Mouse (Mus musculus) MEL (cell line): ENCODE measurements at regions not wholly inside any gene's neighbourhood (a gene's known extent, or its start where the extent isn't known, plus 50 kb on each side); places are given as distances from the start of the nearest gene placed in this dataset.

Experiments
- DNase-seq: peaks from one replicate; pipeline ENCODE4 v3.0.0; 2011; ENCODE audit warnings: low read depth, low spot score
- H3K27ac ChIP-seq: 2 replicates; pipeline ENCODE4 v1.5.1; 2012; ENCODE audit warnings: low read depth, mild to moderate bottlenecking, control low read depth, low read length, moderate library complexity; ENCODE audit not compliant: control insufficient read depth
- H3K27me3 ChIP-seq, 2 experiments: fragments of 150-350 bp in 1 of 2; sonication (generic) in 1 of 2; 2 replicates each; pipeline ENCODE4 v1.6.1; 2012; ENCODE audit warnings: low read length in 2 of 2, mild to moderate bottlenecking in 2 of 2, improper control_type of control experiment in 1 of 2, moderate library complexity in 1 of 2; ENCODE audit not compliant: insufficient read depth in 2 of 2, control insufficient read depth in 1 of 2
- H3K36me3 ChIP-seq, 2 experiments: 2 replicates each; pipeline ENCODE4 v1.6.1; 2012 to 2014; ENCODE audit warnings: low read length in 2 of 2, improper control_type of control experiment in 1 of 2, inconsistent platforms in 1 of 2, mild to moderate bottlenecking in 1 of 2; ENCODE audit not compliant: insufficient read depth in 2 of 2, control insufficient read depth in 1 of 2
- H3K4me1 ChIP-seq, 2 experiments: fragments of 150-350 bp in 1 of 2; sonication (generic) in 1 of 2; 2 replicates each; pipeline ENCODE4 v1.6.1; 2012; ENCODE audit warnings: low read length in 2 of 2, improper control_type of control experiment in 1 of 2, mild to moderate bottlenecking in 1 of 2; ENCODE audit not compliant: insufficient read depth in 2 of 2, control insufficient read depth in 1 of 2
- H3K4me3 ChIP-seq, 2 experiments: fragments of 150-350 bp in 1 of 2; sonication (generic) in 1 of 2; 2 replicates each; pipeline ENCODE4 v1.5.1; 2012; ENCODE audit warnings: low read depth in 2 of 2, low read length in 2 of 2, mild to moderate bottlenecking in 2 of 2, moderate library complexity in 2 of 2, control low read depth in 1 of 2, improper control_type of control experiment in 1 of 2; ENCODE audit not compliant: control insufficient read depth in 1 of 2, insufficient read depth in 1 of 2
- H3K79me2 ChIP-seq: 2 replicates; pipeline ENCODE4 v1.6.1; 2012; ENCODE audit warnings: mild to moderate bottlenecking, low read length, moderate library complexity; ENCODE audit not compliant: control insufficient read depth, poor library complexity, insufficient read depth
- H3K9ac ChIP-seq: 2 replicates; pipeline ENCODE4 v1.6.1; 2012; ENCODE audit warnings: low read depth, mild to moderate bottlenecking, control low read depth, low read length, moderate library complexity; ENCODE audit not compliant: control insufficient read depth, poor library complexity, severe bottlenecking
- H3K9me3 ChIP-seq: fragments of 150-350 bp; sonication (generic); replicated peaks from 2 replicates; pipeline ENCODE4 v1.6.1; 2012; ENCODE audit warnings: mild to moderate bottlenecking, low read length, improper control_type of control experiment, moderate library complexity; ENCODE audit not compliant: insufficient read depth
- BHLHE40 ChIP-seq: IDR thresholded peaks from 2 replicates; pipeline ENCODE4 v1.6.1; 2012; ENCODE audit warnings: low read depth, mild to moderate bottlenecking, inconsistent platforms, low read length, improper control_type of control experiment, borderline replicate concordance
- CTCF ChIP-seq, 3 experiments: IDR thresholded peaks in 2 of 3; conservative IDR thresholded peaks in 1 of 3; 2 replicates each; pipeline ENCODE4 v1.5.1; 2011 to 2012; ENCODE audit warnings: low read length in 3 of 3, low read depth in 2 of 3, mild to moderate bottlenecking in 2 of 3, improper control_type of control experiment in 1 of 3, inconsistent platforms in 1 of 3, mixed read lengths in 1 of 3, moderate library complexity in 1 of 3; ENCODE audit not compliant: control insufficient read depth in 1 of 3, insufficient read depth in 1 of 3, poor library complexity in 1 of 3, severe bottlenecking in 1 of 3
- E2F4 ChIP-seq: IDR thresholded peaks from 2 replicates; pipeline ENCODE4 v1.6.1; 2011; ENCODE audit warnings: low read depth, low read length, improper control_type of control experiment, borderline replicate concordance
- EP300 ChIP-seq, 2 experiments: IDR thresholded peaks; 2 replicates each; pipeline ENCODE4 v1.6.1; 2011; ENCODE audit warnings: improper control_type of control experiment in 2 of 2, low read length in 2 of 2, low read depth in 1 of 2, mild to moderate bottlenecking in 1 of 2
- JUND ChIP-seq: IDR thresholded peaks from 2 replicates; pipeline ENCODE4 v1.6.1; 2011; ENCODE audit warnings: low read depth, mild to moderate bottlenecking, improper control_type of control experiment, low read length
- MAX ChIP-seq: IDR thresholded peaks from 2 replicates; pipeline ENCODE4 v1.6.1; 2011; ENCODE audit warnings: low read length, improper control_type of control experiment
- MAZ ChIP-seq: IDR thresholded peaks from 2 replicates; pipeline ENCODE4 v1.6.1; 2012; ENCODE audit warnings: low read depth, mild to moderate bottlenecking, inconsistent platforms, low read length, improper control_type of control experiment
- MEF2A ChIP-seq: IDR thresholded peaks from 2 replicates; pipeline ENCODE4 v1.6.1; 2014; ENCODE audit warnings: low read depth, mild to moderate bottlenecking, inconsistent platforms, low read length, improper control_type of control experiment; ENCODE audit not compliant: poor library complexity, insufficient replicate concordance, severe bottlenecking; ENCODE audit errors: extremely low read depth
- MYC ChIP-seq: IDR thresholded peaks from 2 replicates; pipeline ENCODE4 v1.6.1; 2011; ENCODE audit warnings: low read depth, mild to moderate bottlenecking, low read length, improper control_type of control experiment, moderate library complexity
- NELFE ChIP-seq: IDR thresholded peaks from 2 replicates; pipeline ENCODE4 v1.6.1; 2011; ENCODE audit warnings: low read depth, low read length, improper control_type of control experiment
- RAD21 ChIP-seq: IDR thresholded peaks from 2 replicates; pipeline ENCODE4 v1.6.1; 2011; ENCODE audit warnings: mild to moderate bottlenecking, low read depth, low read length, improper control_type of control experiment
- SMC3 ChIP-seq: IDR thresholded peaks from 2 replicates; pipeline ENCODE4 v1.6.1; 2011; ENCODE audit warnings: low read depth, low read length, improper control_type of control experiment
- TAL1 ChIP-seq: IDR thresholded peaks from 2 replicates; pipeline ENCODE4 v1.6.1; 2012; ENCODE audit warnings: mild to moderate bottlenecking, inconsistent platforms, low read length, moderate library complexity, mixed read lengths
- TBP ChIP-seq: IDR thresholded peaks from 2 replicates; pipeline ENCODE4 v1.8.0; 2011; ENCODE audit warnings: low read depth, low read length, improper control_type of control experiment
- TCF12 ChIP-seq: IDR thresholded peaks from 2 replicates; pipeline ENCODE4 v1.6.1; 2014; ENCODE audit warnings: low read depth, mild to moderate bottlenecking, inconsistent platforms, low read length, improper control_type of control experiment, moderate library complexity
- USF1 ChIP-seq: IDR thresholded peaks from 2 replicates; pipeline ENCODE4 v1.6.1; 2014; ENCODE audit warnings: low read depth, mild to moderate bottlenecking, inconsistent platforms, low read length, improper control_type of control experiment, moderate library complexity
- USF2 ChIP-seq, 2 experiments: IDR thresholded peaks; 2 replicates each; pipeline ENCODE4 v1.6.1; 2011 to 2012; ENCODE audit warnings: improper control_type of control experiment in 2 of 2, low read length in 2 of 2, borderline replicate concordance in 1 of 2, inconsistent platforms in 1 of 2, low read depth in 1 of 2, mild to moderate bottlenecking in 1 of 2; ENCODE audit not compliant: insufficient read depth in 1 of 2

DNA sequence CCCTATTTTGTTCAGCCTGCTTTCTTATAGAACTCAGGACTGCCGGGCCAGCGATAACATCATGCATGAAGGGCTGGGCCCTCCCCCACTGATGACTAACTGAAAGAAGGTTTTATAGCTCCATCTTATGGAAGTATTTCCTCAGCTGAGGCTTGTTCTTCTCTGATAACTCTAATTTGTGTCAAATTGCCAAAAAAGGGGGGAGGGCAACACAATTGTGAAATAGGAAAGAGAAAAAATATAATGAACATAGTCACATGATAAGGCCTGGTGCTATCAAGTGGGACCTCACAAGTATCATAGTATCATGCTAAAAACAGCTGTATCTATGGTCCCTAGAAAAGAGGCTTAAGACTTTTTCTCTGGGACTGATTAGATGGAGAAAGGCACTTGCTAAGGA is 148.2 kb downstream of the Slc39a8 start (continued):
- no peak for TF ChIP-seq RAD21
- no peak for TF ChIP-seq TBP
- no peak for TF ChIP-seq MEF2A
- no peak for TF ChIP-seq TAL1
- TF ChIP-seq E2F4 = no peak
- no peak for TF ChIP-seq CTCF (IDR thresholded peaks at IDR 0.05 in 2 of 3, conservative IDR thresholded peaks at IDR 0.05 in 1 of 3; ENCODE audit: control insufficient read depth in 1 of 3, insufficient read depth in 1 of 3, low read depth in 2 of 3, low read length in 3 of 3, poor library complexity in 1 of 3, severe bottlenecking in 1 of 3)
- no peak for TF ChIP-seq USF2 (IDR thresholded peaks at IDR 0.05; ENCODE audit: borderline replicate concordance in 1 of 2, insufficient read depth in 1 of 2, low read depth in 1 of 2, low read length in 2 of 2)
- no peak for TF ChIP-seq BHLHE40

DNA sequence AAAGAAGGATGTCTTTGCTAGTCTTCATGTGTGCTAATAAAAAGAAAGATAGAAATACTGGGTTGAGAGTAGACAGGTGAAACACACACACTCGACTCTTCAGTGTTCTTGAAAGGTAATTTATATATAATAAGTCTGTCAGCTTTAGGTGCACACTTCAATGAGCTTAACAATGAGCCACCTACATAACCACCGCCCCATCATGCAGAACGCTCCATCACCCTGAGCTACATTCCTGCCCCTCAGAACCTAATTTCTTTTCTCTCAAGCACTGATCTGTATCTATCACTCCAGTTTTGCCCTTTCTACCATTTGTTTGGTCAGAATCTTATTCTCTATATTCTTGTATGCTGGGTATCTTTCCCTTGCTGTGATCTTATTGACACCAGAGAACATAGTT is 148.8 kb downstream of the Slc39a8 start:
- Histone ChIP-seq H3K27me3 (peaks cover 0 to 2% of the 10 kb centered on the region in 2 experiments; a peak in 1 of 4 replicates), H3K36me3 (peaks cover 0 to 6% of the 10 kb centered on the region in 2 experiments; a peak in 2 of 4 replicates), H3K4me3 (no peak overlapping the region), H3K9me3 (no peaks in the 10 kb centered on the region), H3K4me1 (peaks cover 0 to 7% of the 10 kb centered on the region in 2 experiments; a peak in 2 of 4 replicates), H3K79me2 (no peaks in the 10 kb centered on the region), H3K9ac (no peak overlapping the region), H3K27ac (no peak overlapping the region)
- DNase-seq = no peak
- TF ChIP-seq MAX (no peak), RAD21 (no peak)

DNA sequence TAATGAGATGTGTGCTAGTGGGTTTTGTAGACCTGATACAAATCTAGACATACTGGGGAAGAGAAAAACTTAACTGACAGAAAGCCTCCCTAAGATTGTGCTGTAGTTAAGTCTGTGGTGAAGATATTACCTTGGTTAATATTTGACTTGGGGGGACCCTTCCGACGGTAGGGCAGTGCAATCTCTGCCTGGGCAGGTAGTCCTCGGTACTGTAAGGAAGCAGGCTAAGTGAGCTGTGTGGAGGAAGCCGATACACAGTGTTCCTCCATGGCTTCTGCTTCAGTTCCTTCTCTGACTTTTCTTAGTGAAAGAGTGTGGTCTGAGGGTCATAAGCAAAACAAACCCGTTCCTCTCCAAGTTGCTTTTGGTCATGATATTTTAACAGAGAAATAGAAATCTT is 149.7 kb downstream of the Slc39a8 start:
- no peak overlapping the region for H3K9ac ChIP-seq

DNA sequence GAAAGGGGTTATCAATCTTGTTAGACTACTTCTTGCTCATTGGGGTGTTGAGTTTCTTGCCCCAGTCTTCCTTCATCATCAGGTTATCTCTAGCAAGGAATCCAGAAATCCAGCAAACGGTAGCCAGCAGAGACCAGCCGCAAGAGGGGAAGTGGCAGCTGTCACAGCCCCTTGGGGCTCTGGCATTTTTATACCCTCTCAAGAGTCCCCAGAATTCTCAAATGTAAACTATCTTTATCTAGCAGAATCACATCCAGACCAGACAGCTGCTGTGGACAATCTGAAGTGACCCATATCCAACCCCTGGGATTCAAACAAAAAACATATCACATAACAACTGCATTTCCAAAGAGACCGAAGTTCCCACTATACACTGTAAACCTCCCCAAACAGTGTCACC is 162.1 kb downstream of the Slc39a8 start:
- Histone ChIP-seq H3K79me2 (no peaks in the 10 kb centered on the region), H3K9ac (no peak overlapping the region), H3K27ac (no peak overlapping the region), H3K27me3 (peaks cover 2% of the 10 kb centered on the region in 2 experiments; a peak in 2 of 4 replicates), H3K4me1 (no peaks in the 10 kb centered on the region), H3K9me3 (no peaks in the 10 kb centered on the region), H3K36me3 (no peaks in the 10 kb centered on the region), H3K4me3 (no peak overlapping the region)
- no peak for TF ChIP-seq USF1
- TF ChIP-seq USF2 (IDR thresholded peaks at IDR 0.05; ENCODE audit: borderline replicate concordance in 1 of 2, insufficient read depth in 1 of 2, low read depth in 1 of 2, low read length in 2 of 2) = no peak
- no peak for TF ChIP-seq NELFE
- no peak for TF ChIP-seq EP300 (IDR thresholded peaks at IDR 0.05; ENCODE audit: low read depth in 1 of 2, low read length in 2 of 2)
- TF ChIP-seq TCF12 = no peak
- no peak for TF ChIP-seq MAZ
- DNase-seq = no peak

More for the DNA sequence above, 149.7 kb downstream of the Slc39a8 start:
- H3K4me1 ChIP-seq = peaks cover 0 to 7% of the 10 kb centered on the region in 2 experiments; a peak in 2 of 4 replicates
- H3K79me2 ChIP-seq = no peaks in the 10 kb centered on the region
- no peak for DNase-seq
- peaks cover 0 to 6% of the 10 kb centered on the region in 2 experiments; a peak in 2 of 4 replicates for H3K36me3 ChIP-seq
- no peak overlapping the region for H3K4me3 ChIP-seq
- no peaks in the 10 kb centered on the region for H3K9me3 ChIP-seq
- H3K27me3 ChIP-seq = peaks cover 0 to 2% of the 10 kb centered on the region in 2 experiments; a peak in 1 of 4 replicates
- no peak overlapping the region for H3K27ac ChIP-seq
- TF ChIP-seq JUND (no peak), SMC3 (no peak), MAX (no peak), RAD21 (no peak), MYC (no peak)
